Comparison of ENCODE assay signal across 21 mouse cellular contexts in the genomic region with DNA sequence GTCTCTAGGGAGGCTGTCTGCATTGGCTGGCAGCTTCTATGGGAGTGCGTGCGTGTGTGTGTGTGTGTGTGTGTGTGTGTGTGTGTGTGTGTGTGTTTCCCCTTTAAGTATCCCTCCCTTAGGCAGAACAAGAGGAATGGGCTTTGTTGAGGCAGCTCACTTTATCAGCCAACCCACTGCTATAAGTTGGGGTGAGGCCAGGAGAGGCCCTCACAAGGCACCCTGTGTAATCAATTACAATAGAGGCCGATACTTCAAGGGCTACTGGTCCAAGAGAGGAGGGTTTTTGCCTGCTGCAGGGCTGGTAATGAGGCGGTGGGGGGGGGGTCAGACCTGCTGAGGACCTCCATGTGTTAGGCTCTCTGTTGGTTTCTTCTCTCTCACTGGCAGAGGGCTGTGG.
A peak's percentile ranks its signal among the peaks of the same experiment; 100 is the strongest.
DNase-seq lines count a peak whose midpoint lies in the region; ATAC-seq and TF ChIP-seq lines count a peak whose summit lies in the region.
"Had no signal": no experiment of that assay in that cellular context is flagged by ENCODE, and none has a peak within 500 bp of the region (broad histone marks: within the 10 kb centered on the region; RNA-seq: fewer than 3 reads in every experiment).

No protein-coding gene starts in this region.

- no peak overlapping the region for H3K4me3 ChIP-seq in forebrain, embryonic 13.5 days
- H3K4me3 ChIP-seq in forebrain, embryonic 11.5 days (ENCODE audit: low read depth, low read length), result no peak overlapping the region
- no peak overlapping the region for H3K4me3 ChIP-seq in hindbrain, embryonic 14.5 days (replicated peaks; ENCODE audit: low read length)
- no peak overlapping the region for H3K4me3 ChIP-seq in hindbrain, embryonic 11.5 days (ENCODE audit: low read depth, low read length)
- H3K4me3 ChIP-seq in midbrain, embryonic 11.5 days (ENCODE audit: low read depth, low read length), result no peak overlapping the region
- no peak overlapping the region for H3K4me3 ChIP-seq in midbrain, embryonic 15.5 days
- H3K4me3 ChIP-seq in liver, postnatal 0 days (ENCODE audit: low read depth, low read length), result no peak overlapping the region
- H3K4me3 ChIP-seq: embryonic facial prominence, embryonic 13.5 days; heart, adult 2 months; heart, embryonic 15.5 days; intestine, embryonic 15.5 days had no signal

- H3K9ac ChIP-seq in forebrain, embryonic 13.5 days, result no peak overlapping the region
- H3K9ac ChIP-seq in forebrain, embryonic 11.5 days (ENCODE audit: low read length), result no peak overlapping the region
- no peak overlapping the region for H3K9ac ChIP-seq in hindbrain, embryonic 14.5 days
- no peak overlapping the region for H3K9ac ChIP-seq in hindbrain, embryonic 11.5 days (ENCODE audit: low read depth, low read length)
- no peak overlapping the region for H3K9ac ChIP-seq in midbrain, embryonic 11.5 days (ENCODE audit: low read length)
- no peak overlapping the region for H3K9ac ChIP-seq in midbrain, embryonic 15.5 days
- H3K9ac ChIP-seq in liver, postnatal 0 days (replicated peaks), result no peak overlapping the region
- H3K9ac ChIP-seq: embryonic facial prominence, embryonic 13.5 days; heart, embryonic 15.5 days; intestine, embryonic 15.5 days had no signal

- peaks cover 5% of the 10 kb centered on the region for H3K27me3 ChIP-seq in forebrain, embryonic 13.5 days
- H3K27me3 ChIP-seq in forebrain, embryonic 11.5 days (ENCODE audit: control insufficient read depth, insufficient read depth, low read length), result no peaks in the 10 kb centered on the region
- H3K27me3 ChIP-seq in hindbrain, embryonic 14.5 days (ENCODE audit: control insufficient read depth, insufficient read depth, low read length), result no peaks in the 10 kb centered on the region; the same call in 1 of the 2 replicates
- no peaks in the 10 kb centered on the region for H3K27me3 ChIP-seq in hindbrain, embryonic 11.5 days (ENCODE audit: control insufficient read depth, insufficient read depth, low read length)
- H3K27me3 ChIP-seq in midbrain, embryonic 11.5 days (ENCODE audit: control insufficient read depth, insufficient read depth, low read length), result no peaks in the 10 kb centered on the region
- no peaks in the 10 kb centered on the region for H3K27me3 ChIP-seq in midbrain, embryonic 15.5 days (replicated peaks)
- H3K27me3 ChIP-seq in liver, postnatal 0 days (ENCODE audit: insufficient read depth, low read length), result no peaks in the 10 kb centered on the region
- H3K27me3 ChIP-seq: intestine, embryonic 15.5 days had no signal

- H3K4me1 ChIP-seq in forebrain, embryonic 13.5 days, result peaks cover 54% of the 10 kb centered on the region
- peaks cover 19% of the 10 kb centered on the region; the same call in 1 of the 2 replicates for H3K4me1 ChIP-seq in forebrain, embryonic 11.5 days (replicated peaks; ENCODE audit: control insufficient read depth, insufficient read depth, low read length)
- H3K4me1 ChIP-seq in hindbrain, embryonic 14.5 days (replicated peaks; ENCODE audit: control insufficient read depth, insufficient read depth, low read length), result peaks cover 44% of the 10 kb centered on the region
- H3K4me1 ChIP-seq in hindbrain, embryonic 11.5 days (replicated peaks; ENCODE audit: control insufficient read depth, insufficient read depth, low read length), result peaks cover 6% of the 10 kb centered on the region
- H3K4me1 ChIP-seq in midbrain, embryonic 11.5 days (ENCODE audit: control insufficient read depth, insufficient read depth, low read length), result peaks cover 31% of the 10 kb centered on the region
- H3K4me1 ChIP-seq in midbrain, embryonic 15.5 days, result peaks cover 35% of the 10 kb centered on the region
- no peaks in the 10 kb centered on the region for H3K4me1 ChIP-seq in liver, postnatal 0 days (ENCODE audit: insufficient read depth)
- H3K4me1 ChIP-seq: heart, embryonic 15.5 days had no signal

- H3K36me3 ChIP-seq in forebrain, embryonic 13.5 days (ENCODE audit: poor library complexity, severe bottlenecking), result no peaks in the 10 kb centered on the region
- H3K36me3 ChIP-seq in forebrain, embryonic 11.5 days (ENCODE audit: control insufficient read depth, insufficient read depth, low read length), result no peaks in the 10 kb centered on the region
- no peaks in the 10 kb centered on the region for H3K36me3 ChIP-seq in hindbrain, embryonic 14.5 days (replicated peaks; ENCODE audit: control insufficient read depth, insufficient read depth)
- no peaks in the 10 kb centered on the region for H3K36me3 ChIP-seq in hindbrain, embryonic 11.5 days (ENCODE audit: control insufficient read depth, insufficient read depth, low read length)
- no peaks in the 10 kb centered on the region for H3K36me3 ChIP-seq in midbrain, embryonic 11.5 days (ENCODE audit: control insufficient read depth, insufficient read depth, low read length)
- no peaks in the 10 kb centered on the region for H3K36me3 ChIP-seq in midbrain, embryonic 15.5 days (replicated peaks)
- no peaks in the 10 kb centered on the region for H3K36me3 ChIP-seq in liver, postnatal 0 days (replicated peaks; ENCODE audit: insufficient read depth, low read length)
- H3K36me3 ChIP-seq: embryonic facial prominence, embryonic 13.5 days; heart, embryonic 15.5 days; intestine, embryonic 15.5 days had no signal

- H3K9me3 ChIP-seq in forebrain, embryonic 13.5 days (replicated peaks), result no peaks in the 10 kb centered on the region
- no peaks in the 10 kb centered on the region for H3K9me3 ChIP-seq in forebrain, embryonic 11.5 days (ENCODE audit: control insufficient read depth, low read length)
- H3K9me3 ChIP-seq in hindbrain, embryonic 14.5 days (ENCODE audit: control insufficient read depth, low read length), result no peaks in the 10 kb centered on the region
- no peaks in the 10 kb centered on the region for H3K9me3 ChIP-seq in hindbrain, embryonic 11.5 days (ENCODE audit: control insufficient read depth, low read length)
- no peaks in the 10 kb centered on the region for H3K9me3 ChIP-seq in midbrain, embryonic 11.5 days (ENCODE audit: control insufficient read depth, low read length)
- no peaks in the 10 kb centered on the region for H3K9me3 ChIP-seq in midbrain, embryonic 15.5 days
- no peaks in the 10 kb centered on the region for H3K9me3 ChIP-seq in liver, postnatal 0 days (ENCODE audit: low read length)
- H3K9me3 ChIP-seq: embryonic facial prominence, embryonic 13.5 days; heart, embryonic 15.5 days; intestine, embryonic 15.5 days had no signal

- no peak overlapping the region for H3K4me2 ChIP-seq in forebrain, embryonic 13.5 days
- no peak overlapping the region for H3K4me2 ChIP-seq in forebrain, embryonic 11.5 days (ENCODE audit: low read depth, low read length, severe bottlenecking)
- no peak overlapping the region for H3K4me2 ChIP-seq in hindbrain, embryonic 14.5 days (replicated peaks)
- no peak overlapping the region for H3K4me2 ChIP-seq in hindbrain, embryonic 11.5 days (replicated peaks; ENCODE audit: low read depth, low read length)
- H3K4me2 ChIP-seq in midbrain, embryonic 11.5 days, result no peak overlapping the region
- H3K4me2 ChIP-seq in midbrain, embryonic 15.5 days, result no peak overlapping the region
- H3K4me2 ChIP-seq in liver, postnatal 0 days (ENCODE audit: low read depth, low read length), result no peak overlapping the region
- H3K4me2 ChIP-seq: embryonic facial prominence, embryonic 13.5 days; heart, embryonic 11.5 days; heart, embryonic 15.5 days; intestine, embryonic 15.5 days had no signal

- ATAC-seq in forebrain, embryonic 13.5 days, result peak; percentile 19; the same call in 1 of the 2 replicates
- no peak for ATAC-seq in forebrain, embryonic 11.5 days (replicated peaks; ENCODE audit: low FRiP score)
- no peak; the same call in 1 of the 2 replicates for ATAC-seq in hindbrain, embryonic 14.5 days (ENCODE audit: low FRiP score)
- ATAC-seq in hindbrain, embryonic 11.5 days (ENCODE audit: low FRiP score), result no peak
- ATAC-seq in midbrain, embryonic 11.5 days (ENCODE audit: low FRiP score), result no peak
- no peak; the same call in 1 of the 2 replicates for ATAC-seq in midbrain, embryonic 15.5 days (replicated peaks)
- no peak for ATAC-seq in liver, postnatal 0 days
- ATAC-seq: activated CD4-positive, CD25-positive, alpha-beta regulatory T cell, adult 4 months; intestine, embryonic 15.5 days; Patski had no signal

- no peak for TF ChIP-seq POLR2A in brain, embryonic 14.5 days (IDR thresholded peaks at IDR 0.05; ENCODE audit: borderline replicate concordance, extremely low read depth, insufficient read depth, insufficient read length, poor library complexity, severe bottlenecking)

- WGBS in forebrain, embryonic 13.5 days, result 5% methylated on average over 4 of the region's 4 CpGs
- 22% methylated on average over 4 of the region's 4 CpGs for WGBS in forebrain, embryonic 11.5 days
- WGBS in hindbrain, embryonic 14.5 days, result 12% methylated on average over 3 of the region's 4 CpGs
- 40% methylated on average over 4 of the region's 4 CpGs for WGBS in hindbrain, embryonic 11.5 days
- 11% methylated on average over 4 of the region's 4 CpGs for WGBS in midbrain, embryonic 11.5 days
- WGBS in midbrain, embryonic 15.5 days, result 27% methylated on average over 4 of the region's 4 CpGs
- 30% methylated on average over 4 of the region's 4 CpGs for WGBS in liver, postnatal 0 days (ENCODE audit: insufficient replicate concordance)

- no peak for TF ChIP-seq CTCF in brain, embryonic 14.5 days (IDR thresholded peaks at IDR 0.05; ENCODE audit: borderline replicate concordance, extremely low read depth, insufficient read depth, insufficient read length)
- no peak for TF ChIP-seq CTCF in liver, postnatal 0 days (IDR thresholded peaks at IDR 0.05; ENCODE audit: low read depth)

- TF ChIP-seq EP300 in liver, postnatal 0 days (IDR thresholded peaks at IDR 0.05; ENCODE audit: low read depth), result no peak

- DNase-seq in forebrain, embryonic 11.5 days (ENCODE audit: low spot score), result no peak
- DNase-seq in hindbrain, embryonic 14.5 days (ENCODE audit: low spot score), result no peak
- no peak for DNase-seq in hindbrain, embryonic 11.5 days (ENCODE audit: low spot score)
- no peak for DNase-seq in midbrain, embryonic 11.5 days (ENCODE audit: low spot score, missing footprints)
- peak; percentile 83 for DNase-seq in brain, embryonic 14.5 days (ENCODE audit: low read depth)
- DNase-seq in liver, postnatal 0 days, result no peak
- DNase-seq: adrenal gland, postnatal 14 days; cerebellum, adult 18-20 months; cerebellum, adult 9-11 months; cerebellum, postnatal 36 days; gastrocnemius, postnatal 14 days; heart, adult 2 months; kidney, adult 18-20 months had no signal

- no peak overlapping the region for H3K27ac ChIP-seq in forebrain, embryonic 13.5 days
- no peak overlapping the region for H3K27ac ChIP-seq in forebrain, embryonic 11.5 days (ENCODE audit: low read depth, low read length)
- H3K27ac ChIP-seq in hindbrain, embryonic 14.5 days, result peak overlapping the region; percentile 39; the same call in 1 of the 2 replicates
- H3K27ac ChIP-seq in hindbrain, embryonic 11.5 days (ENCODE audit: low read depth, low read length), result no peak overlapping the region
- H3K27ac ChIP-seq in midbrain, embryonic 11.5 days (ENCODE audit: low read depth, low read length), result peak overlapping the region; percentile 5; the same call in 1 of the 2 replicates
- H3K27ac ChIP-seq in midbrain, embryonic 15.5 days, result no peak overlapping the region
- H3K27ac ChIP-seq in liver, postnatal 0 days (ENCODE audit: low read depth), result no peak overlapping the region
- H3K27ac ChIP-seq: embryonic facial prominence, embryonic 13.5 days; heart, adult 2 months; heart, embryonic 15.5 days; intestine, embryonic 15.5 days had no signal

Comparison
In these comparisons a context has a peak if more than half of its experiments do, and no peak if none do; other contexts are left out.
1. H3K27ac ChIP-seq: peak in hindbrain, embryonic 14.5 days (single experiment) and midbrain, embryonic 11.5 days (single experiment); none in forebrain, embryonic 13.5 days (single experiment), forebrain, embryonic 11.5 days (single experiment), hindbrain, embryonic 11.5 days (single experiment), midbrain, embryonic 15.5 days (single experiment) and liver, postnatal 0 days (single experiment).